Mouse (Mus musculus) liver, adult (tissue): Measurements from ENCODE around the gene Atp1b3.

ENCODE experiments used
- GATA4 ChIP-seq: IDR thresholded peaks from 2 replicates; pipeline ENCODE4 v1.6.1; 2014; ENCODE audit warnings: mild to moderate bottlenecking, low read length; ENCODE audit not compliant: insufficient replicate concordance

The Atp1b3 gene

GRCm38 (mm10) chr9:96364141-96364838 is at the start of gene Atp1b3:
Gene Atp1b3, minus strand, starts transcription at chr9:96364442.
- no peak for TF ChIP-seq GATA4

- TF ChIP-seq GATA4, result no peak; the same call in 1 of the 2 replicates
Observed at GRCm38 (mm10) chr9:96412821-96413405, 48.7 kb upstream of the Atp1b3 start.

- TF ChIP-seq GATA4, result no peak
Observed at GRCm38 (mm10) chr9:96404312-96404711, 40.1 kb upstream of the Atp1b3 start.

GRCm38 (mm10) chr9:96399425-96399878 is 35.2 kb upstream of the Atp1b3 start:
- TF ChIP-seq GATA4, result 0 out of 2 replicates have a peak, but pooled peaks have one; percentile 5

GRCm38 (mm10) chr9:96398614-96399013 is 34.4 kb upstream of the Atp1b3 start:
- TF ChIP-seq GATA4, result 0 out of 2 replicates have a peak, but pooled peaks have one; percentile 42

- no peak for TF ChIP-seq GATA4
Observed at GRCm38 (mm10) chr9:96398165-96398564, 33.9 kb upstream of the Atp1b3 start.

- TF ChIP-seq GATA4, result peak; percentile 72; the same call in 1 of the 2 replicates
Observed at GRCm38 (mm10) chr9:96394910-96395690, 30.9 kb upstream of the Atp1b3 start.

GRCm38 (mm10) chr9:96393731-96394235 is 29.5 kb upstream of the Atp1b3 start:
- TF ChIP-seq GATA4, result no peak

- no peak for TF ChIP-seq GATA4
Observed at GRCm38 (mm10) chr9:96393112-96393511, 28.9 kb upstream of the Atp1b3 start.

- TF ChIP-seq GATA4, result no peak
Observed at GRCm38 (mm10) chr9:96391921-96392320, 27.7 kb upstream of the Atp1b3 start.

- TF ChIP-seq GATA4, result no peak
Observed at GRCm38 (mm10) chr9:96383714-96384487, 19.7 kb upstream of the Atp1b3 start.

- TF ChIP-seq GATA4, result no peak
Observed at GRCm38 (mm10) chr9:96382756-96383155, 18.5 kb upstream of the Atp1b3 start.

GRCm38 (mm10) chr9:96381393-96381792 is 17.2 kb upstream of the Atp1b3 start:
- peak; percentile 75; the same call in 1 of the 2 replicates for TF ChIP-seq GATA4

- TF ChIP-seq GATA4, result no peak
Observed at GRCm38 (mm10) chr9:96379551-96379950, 15.3 kb upstream of the Atp1b3 start.

GRCm38 (mm10) chr9:96378747-96379146 is 14.5 kb upstream of the Atp1b3 start:
- no peak for TF ChIP-seq GATA4
